Mouse (Mus musculus): ENCODE data around the gene Fem1a. TPM values are rescaled to one million over a fixed set of nuclear protein-coding genes. Genes with fewer than 3 reads are reported as not detected.
"Not testable (repeated sequence)": the region's sequence is repeated elsewhere in the genome, so short reads cannot be mapped to it uniquely, and the experiment has no call there.

Fem1a gene
- polyA plus RNA-seq, 1 experiment from 2014 or later, result 17.4 TPM

DNA sequence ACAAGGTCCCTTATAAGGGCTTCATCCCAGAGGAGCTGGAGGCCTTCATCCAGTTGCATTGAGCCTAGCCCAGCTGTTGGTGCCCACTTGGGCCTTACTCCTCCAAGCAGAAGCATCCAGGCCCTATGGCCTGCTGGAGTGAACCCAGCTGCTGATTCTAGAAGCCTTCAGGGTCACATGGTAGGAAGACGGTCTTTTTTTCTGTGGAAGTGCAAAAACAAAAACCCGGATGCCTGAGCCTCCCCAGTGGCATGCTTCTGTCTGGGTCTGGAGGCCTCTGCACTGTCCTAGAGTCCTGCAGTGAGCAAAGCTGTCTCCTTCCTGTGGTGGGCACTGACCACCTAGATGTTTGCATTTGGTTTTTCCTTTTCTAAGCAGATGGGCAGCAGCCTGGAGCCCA is 2.2 kb downstream of the Fem1a start:
- 77% methylated on average over 2 of the region's 2 CpGs for WGBS
- ATAC-seq; H3K27me3 ChIP-seq (replicated peaks; ENCODE audit: control insufficient read depth, insufficient read depth, low read length); H3K4me2 ChIP-seq (ENCODE audit: low read length); H3K9ac ChIP-seq (ENCODE audit: low read depth, low read length); H3K9me3 ChIP-seq (ENCODE audit: control insufficient read depth, low read length); H3K27ac ChIP-seq (ENCODE audit: low read depth, low read length); H3K4me3 ChIP-seq (ENCODE audit: low read length): not testable (repeated sequence)
- H3K36me3 ChIP-seq (ENCODE audit: control insufficient read depth, insufficient read depth, low read length), result peaks cover 18% of the 10 kb centered on the region
- peaks cover 53% of the 10 kb centered on the region for H3K4me1 ChIP-seq (ENCODE audit: control insufficient read depth, insufficient read depth, low read depth, low read length)

DNA sequence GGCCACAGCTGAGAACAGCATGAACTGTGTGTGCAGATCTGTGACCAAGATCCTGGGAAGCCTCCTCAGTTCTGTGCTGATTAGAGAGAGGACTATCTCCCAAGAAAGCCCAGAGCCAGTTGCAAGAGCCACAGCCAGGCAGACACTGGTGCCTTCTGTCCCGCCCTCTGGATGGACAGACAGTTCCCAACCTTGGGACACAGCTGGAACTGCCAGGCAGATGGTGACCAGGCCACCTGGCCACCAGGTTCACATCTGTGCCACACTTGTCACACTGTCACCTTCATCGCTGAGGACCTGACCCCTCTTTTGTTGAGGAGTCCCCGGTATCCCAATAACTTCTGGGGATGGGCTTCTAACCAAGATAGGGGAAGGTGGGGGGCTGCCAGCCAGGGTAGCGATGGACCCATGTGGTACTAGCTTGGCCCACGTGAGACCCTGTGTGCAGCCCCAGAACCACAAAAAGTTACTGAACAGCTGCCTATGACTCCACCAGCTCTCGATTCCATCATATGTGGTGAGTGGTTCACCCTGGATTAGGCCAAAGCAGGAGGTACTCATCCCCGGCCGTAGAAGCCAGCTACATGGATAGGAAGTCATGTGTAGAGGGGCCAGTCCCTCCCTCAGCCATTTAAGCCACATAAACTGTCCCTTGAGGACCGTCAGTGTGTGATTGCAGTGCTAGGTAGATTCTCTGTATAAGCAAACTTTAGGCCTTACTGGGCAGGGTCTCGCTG is 2.9 kb downstream of the Fem1a start:
- H3K4me2 ChIP-seq (ENCODE audit: low read length), result peak overlapping the region; percentile 21

DNA sequence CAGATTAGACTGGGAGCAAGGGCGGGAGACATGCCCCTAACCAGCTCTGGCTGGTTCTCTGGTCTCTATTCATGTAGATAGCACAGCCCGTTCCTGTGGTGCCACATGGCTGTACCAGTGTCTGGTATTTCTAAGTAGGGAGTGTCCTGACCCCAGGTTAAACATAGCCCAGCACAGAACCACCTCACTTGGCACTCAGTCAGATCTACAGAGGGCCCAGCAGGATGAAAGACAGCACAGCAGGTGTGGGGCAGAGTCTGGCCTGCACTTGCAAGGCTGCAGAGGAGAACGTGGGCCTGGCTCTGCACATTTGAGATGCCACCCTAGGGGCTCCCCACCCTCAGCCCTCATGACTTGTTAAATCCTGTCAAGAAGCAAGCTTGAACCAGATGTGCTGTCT is 4.6 kb downstream of the Fem1a start:
- Histone ChIP-seq H3K4me3 (ENCODE audit: low read length) (no peak overlapping the region), H3K9me3 (ENCODE audit: control insufficient read depth, low read length) (no peaks in the 10 kb centered on the region), H3K36me3 (ENCODE audit: control insufficient read depth, insufficient read depth, low read length) (peaks cover 18% of the 10 kb centered on the region), H3K4me1 (ENCODE audit: control insufficient read depth, insufficient read depth, low read depth, low read length) (peaks cover 46% of the 10 kb centered on the region), H3K27ac (ENCODE audit: low read depth, low read length) (no peak overlapping the region), H3K4me2 (ENCODE audit: low read length) (no peak overlapping the region), H3K27me3 (replicated peaks; ENCODE audit: control insufficient read depth, insufficient read depth, low read length) (no peaks in the 10 kb centered on the region), H3K9ac (ENCODE audit: low read depth, low read length) (no peak overlapping the region)
- no peak for ATAC-seq
- WGBS, result 62% methylated on average over 3 of the region's 3 CpGs

More for the DNA sequence above, 2.9 kb downstream of the Fem1a start:
- peaks cover 18% of the 10 kb centered on the region for H3K36me3 ChIP-seq (ENCODE audit: control insufficient read depth, insufficient read depth, low read length)
- no peak for ATAC-seq
- H3K4me3 ChIP-seq (ENCODE audit: low read length), result no peak overlapping the region
- no peak overlapping the region for H3K27ac ChIP-seq (ENCODE audit: low read depth, low read length)
- no peak overlapping the region for H3K9ac ChIP-seq (ENCODE audit: low read depth, low read length)
- peaks cover 53% of the 10 kb centered on the region for H3K4me1 ChIP-seq (ENCODE audit: control insufficient read depth, insufficient read depth, low read depth, low read length)
- WGBS, result 89% methylated on average over 10 of the region's 10 CpGs
- H3K9me3 ChIP-seq (ENCODE audit: control insufficient read depth, low read length), result no peaks in the 10 kb centered on the region
- H3K27me3 ChIP-seq (replicated peaks; ENCODE audit: control insufficient read depth, insufficient read depth, low read length), result no peaks in the 10 kb centered on the region

DNA sequence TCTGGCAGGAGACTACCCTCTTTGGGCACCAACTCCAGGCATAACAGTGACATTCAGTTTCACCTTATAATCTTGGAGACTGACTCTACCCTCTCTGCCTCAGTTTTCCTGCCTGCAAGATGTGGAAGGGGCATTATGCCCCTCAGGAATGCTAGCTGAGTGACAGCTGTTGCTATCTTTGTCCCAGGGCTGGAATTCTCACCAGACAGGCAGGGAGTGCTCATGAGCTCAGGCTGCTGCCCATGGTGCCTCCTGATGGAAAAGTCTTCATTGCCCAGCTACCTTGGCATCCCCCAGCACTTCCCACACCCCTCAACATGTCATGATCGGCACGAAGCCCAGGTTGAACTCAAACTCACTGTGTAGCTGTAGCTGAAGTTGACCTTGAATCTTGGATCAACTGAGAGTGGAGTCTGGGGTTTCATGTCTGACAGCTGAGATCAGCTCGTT is 6.1 kb downstream of the Fem1a start:
- H3K9me3 ChIP-seq (ENCODE audit: control insufficient read depth, low read length), result no peaks in the 10 kb centered on the region
- H3K27ac ChIP-seq (ENCODE audit: low read depth, low read length), result no peak overlapping the region
- H3K9ac ChIP-seq (ENCODE audit: low read depth, low read length), result no peak overlapping the region
- H3K4me2 ChIP-seq (ENCODE audit: low read length), result no peak overlapping the region
- no peaks in the 10 kb centered on the region for H3K27me3 ChIP-seq (replicated peaks; ENCODE audit: control insufficient read depth, insufficient read depth, low read length)
- WGBS, result 91% methylated on average over 3 of the region's 3 CpGs
- H3K4me1 ChIP-seq (ENCODE audit: control insufficient read depth, insufficient read depth, low read depth, low read length), result peaks cover 43% of the 10 kb centered on the region
- H3K4me3 ChIP-seq (ENCODE audit: low read length), result no peak overlapping the region
- no peak for ATAC-seq
- H3K36me3 ChIP-seq (ENCODE audit: control insufficient read depth, insufficient read depth, low read length), result peaks cover 18% of the 10 kb centered on the region

DNA sequence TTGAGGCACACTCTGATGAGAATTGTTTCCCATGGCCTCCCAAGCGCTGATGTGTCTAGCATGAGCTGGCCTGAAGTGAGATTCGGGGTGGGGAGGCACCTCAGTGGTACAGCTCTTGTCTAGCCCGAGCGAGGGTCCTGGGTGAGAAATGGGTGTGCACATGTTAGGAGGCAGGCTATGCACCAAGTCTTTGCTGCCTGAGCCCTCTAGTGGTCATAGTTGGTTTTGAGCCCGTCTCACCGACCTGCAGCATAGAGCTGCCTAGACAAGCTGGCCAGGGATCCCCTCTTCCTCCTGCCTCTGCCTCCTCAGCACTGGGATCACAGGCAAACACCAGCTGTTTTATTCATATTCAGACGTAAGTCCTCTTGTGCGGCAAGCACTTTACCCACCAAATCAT is 7.4 kb downstream of the Fem1a start:
- no peak overlapping the region for H3K4me2 ChIP-seq (ENCODE audit: low read length)
- ATAC-seq, result peak; percentile 62
- H3K4me3 ChIP-seq (ENCODE audit: low read length), result no peak overlapping the region
- 26% methylated on average over 8 of the region's 8 CpGs for WGBS
- peaks cover 14% of the 10 kb centered on the region for H3K36me3 ChIP-seq (ENCODE audit: control insufficient read depth, insufficient read depth, low read length)
- peaks cover 30% of the 10 kb centered on the region for H3K4me1 ChIP-seq (ENCODE audit: control insufficient read depth, insufficient read depth, low read depth, low read length)
- no peak overlapping the region for H3K9ac ChIP-seq (ENCODE audit: low read depth, low read length)
- no peak overlapping the region for H3K27ac ChIP-seq (ENCODE audit: low read depth, low read length)
- no peaks in the 10 kb centered on the region for H3K27me3 ChIP-seq (replicated peaks; ENCODE audit: control insufficient read depth, insufficient read depth, low read length)
- no peaks in the 10 kb centered on the region for H3K9me3 ChIP-seq (ENCODE audit: control insufficient read depth, low read length)

DNA sequence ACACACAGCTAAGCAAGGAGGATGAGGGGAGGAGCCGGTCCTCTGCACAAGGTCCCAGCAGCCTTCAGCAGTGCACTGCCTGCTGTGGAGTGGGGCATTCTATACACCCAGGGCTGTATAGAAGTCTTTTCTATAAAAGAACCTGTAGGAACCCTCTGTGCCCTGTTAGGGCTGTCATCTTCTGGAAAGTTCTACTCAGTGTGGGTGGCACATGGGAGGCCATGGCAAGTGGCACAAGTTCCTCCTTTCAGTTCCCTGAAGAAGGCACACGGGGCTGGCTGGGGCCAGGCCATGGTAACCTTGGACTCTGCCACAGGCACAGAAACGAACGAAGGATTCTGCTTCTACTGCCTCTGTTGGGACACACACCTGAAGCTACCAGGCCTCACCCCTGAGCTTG is 8.4 kb downstream of the Fem1a start:
- WGBS, result 89% methylated on average over 4 of the region's 4 CpGs

DNA sequence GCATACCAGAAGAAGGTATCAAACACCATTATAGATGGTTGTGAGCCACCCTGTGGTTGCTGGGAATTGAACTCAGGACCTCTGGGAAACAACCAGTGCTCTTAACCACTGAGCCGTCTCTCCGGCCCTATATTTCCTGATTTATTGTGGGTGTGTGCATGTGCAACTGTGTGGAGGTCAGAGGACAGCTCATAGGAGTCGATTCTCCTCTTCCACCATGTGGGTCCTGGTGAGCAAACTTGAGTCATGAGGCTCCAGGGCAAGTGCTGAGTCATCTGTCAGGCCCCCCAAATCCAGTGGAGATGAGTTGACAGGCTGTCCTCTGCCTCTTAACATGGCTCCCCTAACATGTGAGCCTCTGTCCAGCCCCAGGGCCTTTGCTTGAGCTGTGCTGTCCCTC is 9.3 kb downstream of the Fem1a start:
- no peak for ATAC-seq
- Histone ChIP-seq H3K27me3 (replicated peaks; ENCODE audit: control insufficient read depth, insufficient read depth, low read length) (no peaks in the 10 kb centered on the region), H3K9ac (ENCODE audit: low read depth, low read length) (no peak overlapping the region), H3K4me2 (ENCODE audit: low read length) (no peak overlapping the region), H3K27ac (ENCODE audit: low read depth, low read length) (no peak overlapping the region), H3K36me3 (ENCODE audit: control insufficient read depth, insufficient read depth, low read length) (peaks cover 7% of the 10 kb centered on the region), H3K4me3 (ENCODE audit: low read length) (no peak overlapping the region), H3K9me3 (ENCODE audit: control insufficient read depth, low read length) (no peaks in the 10 kb centered on the region), H3K4me1 (ENCODE audit: control insufficient read depth, insufficient read depth, low read depth, low read length) (peaks cover 18% of the 10 kb centered on the region)
- 92% methylated on average over 3 of the region's 3 CpGs for WGBS

More for the DNA sequence above, 8.4 kb downstream of the Fem1a start:
- no peak overlapping the region for H3K4me3 ChIP-seq (ENCODE audit: low read length)
- no peak overlapping the region for H3K27ac ChIP-seq (ENCODE audit: low read depth, low read length)
- peaks cover 26% of the 10 kb centered on the region for H3K4me1 ChIP-seq (ENCODE audit: control insufficient read depth, insufficient read depth, low read depth, low read length)
- H3K27me3 ChIP-seq (replicated peaks; ENCODE audit: control insufficient read depth, insufficient read depth, low read length), result no peaks in the 10 kb centered on the region
- ATAC-seq, result no peak
- H3K4me2 ChIP-seq (ENCODE audit: low read length), result no peak overlapping the region
- H3K36me3 ChIP-seq (ENCODE audit: control insufficient read depth, insufficient read depth, low read length), result peaks cover 10% of the 10 kb centered on the region
- no peaks in the 10 kb centered on the region for H3K9me3 ChIP-seq (ENCODE audit: control insufficient read depth, low read length)
- no peak overlapping the region for H3K9ac ChIP-seq (ENCODE audit: low read depth, low read length)

DNA sequence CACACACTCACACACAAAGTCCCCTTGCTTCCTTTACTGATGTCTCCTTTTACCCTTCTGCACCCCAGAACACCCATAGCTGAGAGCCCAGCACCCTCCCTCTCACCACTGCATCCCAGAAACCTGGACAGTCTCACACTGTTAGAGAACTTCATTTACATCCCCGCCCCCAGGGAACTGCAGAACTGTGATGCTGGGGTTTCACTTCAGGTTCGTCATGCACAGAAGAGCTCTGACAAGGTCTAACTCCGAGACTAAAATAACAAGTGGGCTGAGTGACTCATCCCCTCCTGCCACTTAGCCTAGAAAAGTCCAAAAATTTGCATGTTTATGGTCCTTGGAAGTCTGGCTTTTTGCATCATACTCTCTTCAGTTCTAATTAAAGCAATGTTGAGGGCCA is 9.7 kb downstream of the Fem1a start:
- H3K4me2 ChIP-seq (ENCODE audit: low read length), result no peak overlapping the region

DNA sequence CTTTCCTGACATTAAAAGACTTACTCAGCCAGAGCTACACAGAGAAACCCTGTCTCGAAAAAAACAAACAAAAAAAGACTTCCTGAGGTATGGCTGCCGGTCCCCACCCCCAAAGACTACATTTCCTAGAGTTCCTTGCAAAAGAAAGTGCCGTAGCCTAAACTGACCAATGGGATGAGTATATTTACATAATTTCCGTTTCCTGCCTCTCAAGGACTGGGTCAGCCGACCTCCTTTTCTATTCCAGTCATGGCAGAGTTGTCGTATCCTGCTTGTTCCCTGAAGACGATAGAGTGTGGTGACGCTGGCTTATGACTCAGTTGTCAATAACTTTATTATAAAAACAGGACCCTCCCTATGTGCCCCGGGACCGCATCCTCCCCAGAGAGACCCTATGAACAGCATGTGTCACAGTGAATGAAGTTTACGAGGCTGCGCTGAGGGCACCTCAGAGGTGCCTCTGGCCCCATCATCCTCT is 12.6 kb downstream of the Fem1a start:
- H3K36me3 ChIP-seq (ENCODE audit: control insufficient read depth, insufficient read depth, low read length), result no peaks in the 10 kb centered on the region; the same call in 1 of the 2 replicates
- peak overlapping the region; percentile 68 for H3K9ac ChIP-seq (ENCODE audit: low read depth, low read length)
- H3K4me3 ChIP-seq (ENCODE audit: low read length), result peak overlapping the region; percentile 45
- peak overlapping the region; percentile 89 for H3K4me2 ChIP-seq (ENCODE audit: low read length)
- peak; percentile 87 for ATAC-seq
- WGBS, result 15% methylated on average over 12 of the region's 12 CpGs
- no peaks in the 10 kb centered on the region for H3K27me3 ChIP-seq (replicated peaks; ENCODE audit: control insufficient read depth, insufficient read depth, low read length)
- no peaks in the 10 kb centered on the region for H3K9me3 ChIP-seq (ENCODE audit: control insufficient read depth, low read length)
- H3K4me1 ChIP-seq (ENCODE audit: control insufficient read depth, insufficient read depth, low read depth, low read length), result peaks cover 6% of the 10 kb centered on the region
- H3K27ac ChIP-seq (ENCODE audit: low read depth, low read length), result peak overlapping the region; percentile 73

More for the DNA sequence above, 9.7 kb downstream of the Fem1a start:
- no peaks in the 10 kb centered on the region for H3K27me3 ChIP-seq (replicated peaks; ENCODE audit: control insufficient read depth, insufficient read depth, low read length)
- H3K4me1 ChIP-seq (ENCODE audit: control insufficient read depth, insufficient read depth, low read depth, low read length), result peaks cover 15% of the 10 kb centered on the region
- no peak overlapping the region for H3K27ac ChIP-seq (ENCODE audit: low read depth, low read length)
- no peak overlapping the region for H3K4me3 ChIP-seq (ENCODE audit: low read length)
- whole genome bisulfite sequencing, result 63% methylated on average over 3 of the region's 3 CpGs
- no peak overlapping the region for H3K9ac ChIP-seq (ENCODE audit: low read depth, low read length)
- H3K9me3 ChIP-seq (ENCODE audit: control insufficient read depth, low read length), result no peaks in the 10 kb centered on the region
- peaks cover 5% of the 10 kb centered on the region for H3K36me3 ChIP-seq (ENCODE audit: control insufficient read depth, insufficient read depth, low read length)
- no peak for ATAC-seq

Measured in hindbrain, embryonic 16.5 days (tissue).